Mouse (Mus musculus): Measurements from ENCODE around the gene Myrip. TPM values are rescaled to one million over a fixed set of nuclear protein-coding genes. Genes with fewer than 3 reads are reported as not detected.

Gene Myrip
- total and polyA plus RNA-seq, 3 experiments = 0.03 TPM; not detected in 2

DNA sequence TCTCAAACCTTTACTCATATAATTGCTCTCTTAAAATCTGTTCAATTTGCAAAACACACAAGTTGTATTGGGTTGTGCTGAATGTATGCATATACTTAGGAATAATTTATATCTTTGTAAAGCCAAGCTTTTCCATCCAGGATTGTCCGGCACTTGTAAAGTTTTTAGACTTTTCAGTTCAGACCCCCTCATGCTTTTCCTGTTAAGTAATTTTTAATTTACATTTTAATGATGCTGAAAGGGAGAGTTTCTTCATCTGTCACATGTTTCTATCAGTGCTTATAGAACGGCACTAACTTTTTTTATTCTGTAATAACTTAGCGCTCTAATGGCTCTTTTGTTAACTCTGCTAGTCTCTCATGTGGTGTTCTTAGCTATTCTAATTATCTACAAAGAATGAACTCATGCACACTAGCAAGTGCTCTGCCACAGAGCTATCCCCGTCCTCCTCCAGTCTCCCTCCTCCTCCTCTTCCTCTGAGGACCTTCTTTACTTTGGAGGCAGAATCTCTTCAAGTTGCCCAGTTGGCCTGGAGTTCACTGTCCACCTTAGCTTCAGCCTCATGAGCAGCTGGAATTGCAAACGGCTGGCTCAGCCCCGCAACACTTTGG is 136.1 kb downstream of the Myrip start:
- Histone ChIP-seq H3K79me2 (ENCODE audit: control insufficient read depth, insufficient read depth, low read length, poor library complexity) (no peaks in the 10 kb centered on the region), H3K27ac (ENCODE audit: control insufficient read depth, low read depth, low read length) (no peak overlapping the region), H3K4me3 (ENCODE audit: control insufficient read depth in 1 of 2, insufficient read depth in 1 of 2, low read depth in 2 of 2, low read length in 2 of 2) (no peak overlapping the region), H3K9me3 (replicated peaks; ENCODE audit: insufficient read depth, low read length) (no peaks in the 10 kb centered on the region), H3K4me1 (ENCODE audit: control insufficient read depth in 1 of 2, insufficient read depth in 2 of 2, low read length in 2 of 2) (no peaks in the 10 kb centered on the region), H3K36me3 (ENCODE audit: control insufficient read depth in 1 of 2, insufficient read depth in 2 of 2, low read length in 2 of 2) (no peaks in the 10 kb centered on the region), H3K9ac (ENCODE audit: control insufficient read depth, low read depth, low read length, poor library complexity, severe bottlenecking) (no peak overlapping the region), H3K27me3 (ENCODE audit: control insufficient read depth in 1 of 2, insufficient read depth in 2 of 2, low read length in 2 of 2) (no peaks in the 10 kb centered on the region)
- DNase-seq (ENCODE audit: low read depth, low spot score) = no peak
- no peak for TF ChIP-seq MYC (IDR thresholded peaks at IDR 0.05; ENCODE audit: low read depth, low read length)
- TF ChIP-seq NELFE (IDR thresholded peaks at IDR 0.05; ENCODE audit: low read depth, low read length) = no peak
- TF ChIP-seq UBTF (IDR thresholded peaks at IDR 0.05; ENCODE audit: borderline replicate concordance, insufficient read depth, low read depth, low read length) = no peak
- TF ChIP-seq MXI1 (IDR thresholded peaks at IDR 0.05; ENCODE audit: low read depth, low read length) = no peak
- no peak for TF ChIP-seq BHLHE40 (IDR thresholded peaks at IDR 0.05; ENCODE audit: borderline replicate concordance, low read depth, low read length)
- TF ChIP-seq E2F4 (IDR thresholded peaks at IDR 0.05; ENCODE audit: borderline replicate concordance, low read depth, low read length) = no peak
- no peak for TF ChIP-seq TBP (IDR thresholded peaks at IDR 0.05; ENCODE audit: low read depth, low read length)
- TF ChIP-seq CTCF (IDR thresholded peaks at IDR 0.05 in 2 of 3, conservative IDR thresholded peaks at IDR 0.05 in 1 of 3; ENCODE audit: control insufficient read depth in 1 of 3, insufficient read depth in 1 of 3, low read depth in 2 of 3, low read length in 3 of 3, poor library complexity in 1 of 3, severe bottlenecking in 1 of 3) = no peak
- TF ChIP-seq ZMIZ1 (IDR thresholded peaks at IDR 0.05; ENCODE audit: low read depth, low read length) = no peak
- no peak for TF ChIP-seq HCFC1 (IDR thresholded peaks at IDR 0.05; ENCODE audit: low read depth, low read length)
- no peak for TF ChIP-seq POLR2A (IDR thresholded peaks at IDR 0.05; ENCODE audit: control insufficient read depth in 1 of 2, insufficient read depth in 1 of 2, low read depth in 1 of 2, low read length in 2 of 2, poor library complexity in 1 of 2)
- no peak for TF ChIP-seq SIN3A (IDR thresholded peaks at IDR 0.05; ENCODE audit: low read length)
- TF ChIP-seq MAFK (IDR thresholded peaks at IDR 0.05; ENCODE audit: borderline replicate concordance, low read depth, low read length) = no peak
- no peak for TF ChIP-seq MEF2A (IDR thresholded peaks at IDR 0.05; ENCODE audit: extremely low read depth, insufficient replicate concordance, low read depth, low read length, poor library complexity, severe bottlenecking)

DNA sequence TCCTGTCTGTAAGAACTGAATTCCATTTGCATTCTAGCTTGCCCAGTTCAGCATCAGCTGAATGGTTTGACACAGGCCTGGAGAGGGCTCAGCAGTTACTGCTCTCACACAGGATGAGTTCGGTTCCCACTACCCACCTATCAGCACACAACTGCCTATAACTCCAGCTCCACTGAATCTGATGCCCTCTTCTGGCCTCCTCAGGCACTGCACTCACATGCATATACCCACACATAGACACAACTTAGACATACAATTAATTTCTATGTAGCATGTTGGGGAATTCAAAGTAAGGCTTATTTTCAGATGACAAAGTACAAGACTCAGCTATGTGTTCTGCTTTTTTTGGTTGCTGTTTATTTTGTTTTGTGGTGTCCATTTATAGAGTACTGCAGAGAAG is 137.0 kb downstream of the Myrip start:
- DNase-seq (ENCODE audit: low read depth, low spot score) = peak; percentile 12
- Histone ChIP-seq H3K4me3 (ENCODE audit: control insufficient read depth in 1 of 2, insufficient read depth in 1 of 2, low read depth in 2 of 2, low read length in 2 of 2) (no peak overlapping the region), H3K27me3 (ENCODE audit: control insufficient read depth in 1 of 2, insufficient read depth in 2 of 2, low read length in 2 of 2) (no peaks in the 10 kb centered on the region), H3K27ac (ENCODE audit: control insufficient read depth, low read depth, low read length) (no peak overlapping the region), H3K4me1 (ENCODE audit: control insufficient read depth in 1 of 2, insufficient read depth in 2 of 2, low read length in 2 of 2) (no peaks in the 10 kb centered on the region), H3K79me2 (ENCODE audit: control insufficient read depth, insufficient read depth, low read length, poor library complexity) (no peaks in the 10 kb centered on the region), H3K36me3 (ENCODE audit: control insufficient read depth in 1 of 2, insufficient read depth in 2 of 2, low read length in 2 of 2) (no peaks in the 10 kb centered on the region), H3K9me3 (replicated peaks; ENCODE audit: insufficient read depth, low read length) (no peaks in the 10 kb centered on the region), H3K9ac (ENCODE audit: control insufficient read depth, low read depth, low read length, poor library complexity, severe bottlenecking) (no peak overlapping the region)
- TF ChIP-seq BHLHE40 (IDR thresholded peaks at IDR 0.05; ENCODE audit: borderline replicate concordance, low read depth, low read length) (no peak), CTCF (IDR thresholded peaks at IDR 0.05 in 2 of 3, conservative IDR thresholded peaks at IDR 0.05 in 1 of 3; ENCODE audit: control insufficient read depth in 1 of 3, insufficient read depth in 1 of 3, low read depth in 2 of 3, low read length in 3 of 3, poor library complexity in 1 of 3, severe bottlenecking in 1 of 3) (peak; percentile 11 to 18 (median 15); a peak in 2 of 6 replicates)

Measured in MEL (cell line).